Mouse (Mus musculus): ENCODE measurements around the gene Eif4enif1. TPM values are rescaled to one million over a fixed set of nuclear protein-coding genes. Genes with fewer than 3 reads are reported as not detected.

The Eif4enif1 gene
- polyA plus RNA-seq, 1 experiment from 2014 or later, result 36.7 TPM

DNA sequence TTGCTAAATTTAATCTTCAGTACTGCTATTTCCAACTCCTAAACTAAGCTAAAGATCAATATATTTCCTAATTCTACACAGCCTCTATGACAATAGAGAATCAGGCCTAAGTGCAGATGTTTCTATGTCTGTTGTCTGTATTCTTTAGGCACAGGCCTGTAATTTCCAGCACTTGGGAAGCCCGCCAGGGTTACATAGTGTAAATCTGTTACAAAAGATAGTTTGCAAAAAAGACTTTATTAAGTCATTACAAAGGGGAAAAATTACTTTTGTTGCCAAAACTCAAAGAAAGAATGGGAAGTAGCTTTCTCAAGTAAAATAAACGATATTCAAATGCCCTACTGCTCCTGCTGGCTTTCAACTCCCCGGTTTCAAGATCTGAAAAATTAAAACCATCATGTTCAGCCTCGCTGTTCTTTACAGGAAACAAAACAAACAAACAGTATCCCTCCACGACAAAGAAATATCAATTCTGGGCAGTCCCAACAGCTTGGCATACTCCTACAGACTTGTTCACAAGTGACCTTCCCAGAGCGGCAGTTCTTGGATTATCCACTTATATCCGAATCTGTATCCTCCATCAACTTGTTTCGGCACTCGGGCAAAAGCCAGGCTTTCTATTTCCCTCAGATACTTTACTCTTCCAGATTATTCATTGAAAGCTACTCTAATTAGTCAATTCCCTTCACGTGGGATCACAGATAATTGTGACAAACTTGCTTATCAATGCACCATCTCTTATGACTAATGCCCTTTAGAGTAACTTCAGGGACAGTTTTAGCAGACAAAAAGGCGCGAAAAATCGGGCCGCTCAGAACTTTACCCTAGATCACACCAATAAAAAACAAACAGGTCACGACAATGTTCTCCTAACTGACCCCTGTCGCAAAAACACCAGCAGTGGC, 614 bp upstream of the Eif4enif1 start:
- Histone ChIP-seq H3K27ac (ENCODE audit: low read depth, low read length) (no peak overlapping the region), H3K4me1 (ENCODE audit: control insufficient read depth, insufficient read depth, low read length) (no peaks in the 10 kb centered on the region), H3K9ac (ENCODE audit: low read length) (peak overlapping the region; percentile 13; the same call in 1 of the 2 replicates), H3K36me3 (ENCODE audit: control insufficient read depth, insufficient read depth, low read length) (peaks cover 13% of the 10 kb centered on the region), H3K9me3 (replicated peaks; ENCODE audit: control insufficient read depth, low read length) (no peaks in the 10 kb centered on the region), H3K27me3 (replicated peaks; ENCODE audit: control insufficient read depth, insufficient read depth, low read length) (no peaks in the 10 kb centered on the region), H3K4me3 (ENCODE audit: low read depth, low read length) (peak overlapping the region; percentile 33), H3K4me2 (ENCODE audit: low read length) (peak overlapping the region; percentile 23)
- DNase-seq (ENCODE audit: low spot score) (peak; percentile 7), ATAC-seq (no peak)
- 7% methylated on average over 16 of the region's 16 CpGs for WGBS

DNA sequence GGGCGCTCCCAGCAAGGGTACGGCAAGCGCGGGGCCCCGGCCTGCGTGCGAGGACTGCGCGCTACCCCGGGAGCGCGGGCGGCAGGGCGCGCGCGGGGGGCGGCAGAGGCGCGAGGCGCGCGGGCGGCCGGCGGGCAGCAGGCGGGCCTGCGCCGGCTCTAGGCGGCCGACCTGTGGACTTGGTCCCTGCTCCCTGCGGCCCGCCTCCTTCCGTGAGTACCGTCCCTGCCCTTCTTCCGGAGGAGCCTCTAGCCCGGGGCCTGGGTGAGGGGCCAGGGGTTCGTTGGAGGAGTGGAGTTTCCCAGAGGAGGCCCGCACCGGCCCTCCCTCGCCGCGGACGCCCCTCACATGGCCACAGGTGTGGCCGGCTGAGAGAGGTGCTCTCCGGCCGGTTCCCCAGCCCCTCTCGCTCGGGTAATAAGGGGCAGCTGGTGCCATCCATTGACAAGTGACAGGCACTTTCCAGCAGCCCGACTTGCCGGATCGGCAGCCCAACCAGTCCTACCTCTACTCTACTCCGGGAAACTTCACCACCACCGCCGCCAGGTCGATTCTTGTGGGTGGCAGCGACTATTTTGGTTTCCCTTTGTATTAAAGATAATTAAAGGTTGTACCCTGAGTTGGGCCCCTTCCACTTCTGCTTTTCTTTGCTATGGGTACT, 719 bp downstream of the Eif4enif1 start:
- Histone ChIP-seq H3K27me3 (replicated peaks; ENCODE audit: control insufficient read depth, insufficient read depth, low read length) (no peaks in the 10 kb centered on the region), H3K9ac (ENCODE audit: low read length) (peak overlapping the region; percentile 45), H3K4me1 (ENCODE audit: control insufficient read depth, insufficient read depth, low read length) (no peaks in the 10 kb centered on the region), H3K27ac (ENCODE audit: low read depth, low read length) (peak overlapping the region; percentile 15; the same call in 1 of the 2 replicates), H3K9me3 (replicated peaks; ENCODE audit: control insufficient read depth, low read length) (no peaks in the 10 kb centered on the region), H3K4me3 (ENCODE audit: low read depth, low read length) (peak overlapping the region; percentile 33), H3K36me3 (ENCODE audit: control insufficient read depth, insufficient read depth, low read length) (peaks cover 20% of the 10 kb centered on the region), H3K4me2 (ENCODE audit: low read length) (peak overlapping the region; percentile 34)
- under 1% methylated on average over 36 of the region's 57 CpGs for WGBS
- DNase-seq (ENCODE audit: low spot score) (peak; percentile 22), ATAC-seq (no peak; the same call in 1 of the 2 replicates)

DNA sequence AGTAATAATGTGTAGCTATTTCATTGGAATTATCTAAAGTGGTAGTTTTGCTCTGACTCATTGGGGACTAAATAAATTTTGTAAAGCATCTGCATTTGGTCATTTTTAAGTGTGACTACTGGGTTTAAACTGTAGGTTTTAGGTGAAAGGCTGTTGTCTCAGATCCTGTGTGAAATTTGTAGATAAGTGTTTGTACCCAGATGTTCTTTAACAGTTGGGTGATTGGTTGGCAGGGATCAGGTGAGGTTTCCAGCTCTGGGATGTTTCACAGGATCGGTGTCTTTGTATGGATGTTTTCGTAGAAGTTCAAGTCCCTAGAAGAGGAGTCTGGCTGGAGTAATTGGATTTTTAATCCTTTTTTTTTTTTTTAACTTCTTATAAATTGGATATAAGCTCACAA, 1.6 kb downstream of the Eif4enif1 start:
- H3K4me3 ChIP-seq (ENCODE audit: low read depth, low read length), result no peak overlapping the region

DNA sequence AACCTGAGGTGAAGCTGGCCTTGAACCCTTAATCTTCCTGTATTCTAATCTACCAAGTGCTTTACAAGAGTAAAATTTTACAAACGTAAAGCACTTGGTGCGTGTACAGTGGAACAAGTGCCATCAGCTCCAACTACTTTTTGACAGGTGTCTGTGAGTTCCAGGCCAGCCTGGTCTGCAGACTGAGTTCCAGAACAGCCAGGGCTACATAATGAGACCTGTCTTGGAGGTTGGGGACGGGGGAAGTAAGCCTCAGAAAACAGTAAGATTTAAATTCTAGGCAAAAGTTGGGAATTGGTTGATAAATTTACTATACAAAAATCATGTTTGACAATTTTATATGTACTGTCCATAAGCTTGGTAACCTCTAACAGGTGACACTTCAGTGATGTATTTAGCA, 3.0 kb downstream of the Eif4enif1 start:
- Histone ChIP-seq H3K9ac (ENCODE audit: low read length) (no peak overlapping the region), H3K27ac (ENCODE audit: low read depth, low read length) (no peak overlapping the region), H3K27me3 (replicated peaks; ENCODE audit: control insufficient read depth, insufficient read depth, low read length) (no peaks in the 10 kb centered on the region), H3K4me3 (ENCODE audit: low read depth, low read length) (no peak overlapping the region), H3K4me1 (ENCODE audit: control insufficient read depth, insufficient read depth, low read length) (no peaks in the 10 kb centered on the region), H3K9me3 (replicated peaks; ENCODE audit: control insufficient read depth, low read length) (no peaks in the 10 kb centered on the region), H3K4me2 (ENCODE audit: low read length) (no peak overlapping the region), H3K36me3 (ENCODE audit: control insufficient read depth, insufficient read depth, low read length) (peaks cover 34% of the 10 kb centered on the region)
- WGBS, result 90% methylated on average over 3 of the region's 3 CpGs
- ATAC-seq (no peak), DNase-seq (ENCODE audit: low spot score) (no peak)

More for the DNA sequence above, 1.6 kb downstream of the Eif4enif1 start:
- no peaks in the 10 kb centered on the region for H3K9me3 ChIP-seq (replicated peaks; ENCODE audit: control insufficient read depth, low read length)
- H3K4me2 ChIP-seq (ENCODE audit: low read length), result peak overlapping the region; percentile 34
- DNase-seq (ENCODE audit: low spot score), result no peak
- WGBS, result 79% methylated on average over 2 of the region's 2 CpGs
- no peaks in the 10 kb centered on the region for H3K4me1 ChIP-seq (ENCODE audit: control insufficient read depth, insufficient read depth, low read length)
- no peak for ATAC-seq
- no peak overlapping the region for H3K9ac ChIP-seq (ENCODE audit: low read length)
- peaks cover 27% of the 10 kb centered on the region for H3K36me3 ChIP-seq (ENCODE audit: control insufficient read depth, insufficient read depth, low read length)
- H3K27me3 ChIP-seq (replicated peaks; ENCODE audit: control insufficient read depth, insufficient read depth, low read length), result no peaks in the 10 kb centered on the region
- no peak overlapping the region for H3K27ac ChIP-seq (ENCODE audit: low read depth, low read length)

GRCm38 (mm10) chr11:3206783-3207182, 4.6 kb downstream of the Eif4enif1 start:
- H3K9me3 ChIP-seq (replicated peaks; ENCODE audit: control insufficient read depth, low read length), result no peaks in the 10 kb centered on the region
- 93% methylated on average over 3 of the region's 3 CpGs for WGBS
- DNase-seq (ENCODE audit: low spot score), result no peak
- no peak overlapping the region for H3K9ac ChIP-seq (ENCODE audit: low read length)
- H3K4me2 ChIP-seq (ENCODE audit: low read length), result no peak overlapping the region
- H3K36me3 ChIP-seq (ENCODE audit: control insufficient read depth, insufficient read depth, low read length), result peaks cover 42% of the 10 kb centered on the region
- no peak for ATAC-seq
- no peak overlapping the region for H3K27ac ChIP-seq (ENCODE audit: low read depth, low read length)
- no peaks in the 10 kb centered on the region for H3K4me1 ChIP-seq (ENCODE audit: control insufficient read depth, insufficient read depth, low read length)
- no peaks in the 10 kb centered on the region for H3K27me3 ChIP-seq (replicated peaks; ENCODE audit: control insufficient read depth, insufficient read depth, low read length)
- no peak overlapping the region for H3K4me3 ChIP-seq (ENCODE audit: low read depth, low read length)

- whole genome bisulfite sequencing, result 95% methylated on average over 1 of the region's 1 CpGs
- Histone ChIP-seq H3K9me3 (replicated peaks; ENCODE audit: control insufficient read depth, low read length) (no peaks in the 10 kb centered on the region), H3K27ac (ENCODE audit: low read depth, low read length) (no peak overlapping the region), H3K36me3 (ENCODE audit: control insufficient read depth, insufficient read depth, low read length) (peaks cover 68% of the 10 kb centered on the region), H3K27me3 (replicated peaks; ENCODE audit: control insufficient read depth, insufficient read depth, low read length) (no peaks in the 10 kb centered on the region), H3K4me2 (ENCODE audit: low read length) (no peak overlapping the region), H3K4me3 (ENCODE audit: low read depth, low read length) (no peak overlapping the region), H3K9ac (ENCODE audit: low read length) (no peak overlapping the region), H3K4me1 (ENCODE audit: control insufficient read depth, insufficient read depth, low read length) (no peaks in the 10 kb centered on the region)
- no peak for ATAC-seq
- DNase-seq (ENCODE audit: low spot score), result no peak
Observed at GRCm38 (mm10) chr11:3212526-3212925, 10.3 kb downstream of the Eif4enif1 start.

DNA sequence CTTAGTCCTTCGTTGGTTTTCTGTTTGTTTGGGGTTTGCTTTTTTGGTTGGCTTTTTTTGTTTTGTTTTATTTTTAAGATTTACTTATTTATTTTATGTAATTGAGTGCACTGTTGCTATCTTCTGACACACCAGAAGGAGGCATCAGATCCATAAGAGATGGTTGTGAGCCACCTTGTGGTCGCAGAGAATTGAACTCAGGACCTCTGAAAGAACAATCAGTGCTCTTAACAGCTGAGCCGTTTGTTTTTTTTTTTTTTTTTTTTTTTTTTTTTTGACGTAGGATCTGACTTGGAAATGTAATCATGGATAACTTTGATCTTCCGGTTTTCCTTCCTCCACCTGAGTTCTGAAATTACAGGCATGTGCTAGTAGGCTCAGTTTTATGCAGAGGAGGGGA, 20.9 kb downstream of the Eif4enif1 start:
- DNase-seq (ENCODE audit: low spot score), result no peak
- H3K4me1 ChIP-seq (ENCODE audit: control insufficient read depth, insufficient read depth, low read length), result no peaks in the 10 kb centered on the region

GRCm38 (mm10) chr11:3227113-3227512, 24.9 kb downstream of the Eif4enif1 start:
- H3K27me3 ChIP-seq (replicated peaks; ENCODE audit: control insufficient read depth, insufficient read depth, low read length), result no peaks in the 10 kb centered on the region
- H3K4me2 ChIP-seq (ENCODE audit: low read length), result no peak overlapping the region
- no peak overlapping the region for H3K4me3 ChIP-seq (ENCODE audit: low read depth, low read length)
- no peak overlapping the region for H3K9ac ChIP-seq (ENCODE audit: low read length)
- H3K4me1 ChIP-seq (ENCODE audit: control insufficient read depth, insufficient read depth, low read length), result no peaks in the 10 kb centered on the region
- H3K9me3 ChIP-seq (replicated peaks; ENCODE audit: control insufficient read depth, low read length), result no peaks in the 10 kb centered on the region
- H3K27ac ChIP-seq (ENCODE audit: low read depth, low read length), result no peak overlapping the region
- ATAC-seq, result no peak
- DNase-seq (ENCODE audit: low spot score), result no peak
- WGBS, result 99% methylated on average over 3 of the region's 3 CpGs
- H3K36me3 ChIP-seq (ENCODE audit: control insufficient read depth, insufficient read depth, low read length), result peaks cover 91% of the 10 kb centered on the region

More for the DNA sequence above, 20.9 kb downstream of the Eif4enif1 start:
- ATAC-seq, result no peak
- Histone ChIP-seq H3K4me3 (ENCODE audit: low read depth, low read length) (no peak overlapping the region), H3K36me3 (ENCODE audit: control insufficient read depth, insufficient read depth, low read length) (peaks cover 87% of the 10 kb centered on the region), H3K27ac (ENCODE audit: low read depth, low read length) (no peak overlapping the region), H3K27me3 (replicated peaks; ENCODE audit: control insufficient read depth, insufficient read depth, low read length) (no peaks in the 10 kb centered on the region), H3K9ac (ENCODE audit: low read length) (no peak overlapping the region), H3K9me3 (replicated peaks; ENCODE audit: control insufficient read depth, low read length) (no peaks in the 10 kb centered on the region), H3K4me2 (ENCODE audit: low read length) (no peak overlapping the region)
- 75% methylated on average over 5 of the region's 5 CpGs for WGBS

DNA sequence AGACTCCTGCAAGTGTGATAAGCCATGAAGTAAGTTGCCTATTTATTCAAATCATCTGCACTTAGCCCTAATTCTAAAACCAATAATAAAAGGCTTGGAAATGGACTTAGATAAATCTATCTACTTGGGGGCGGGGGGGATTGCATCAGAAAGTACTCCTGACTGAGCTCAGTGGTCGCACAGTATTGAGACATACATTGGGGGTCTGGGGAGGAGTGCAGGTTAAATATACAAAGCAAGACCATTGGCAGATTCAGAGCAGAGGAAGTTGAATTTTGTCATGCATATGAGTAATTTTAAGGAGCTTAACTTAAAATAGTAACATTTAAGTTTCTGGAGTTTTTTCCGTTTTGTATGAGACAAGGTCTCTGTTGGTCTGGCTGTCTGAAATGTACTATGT, 30.1 kb downstream of the Eif4enif1 start:
- no peaks in the 10 kb centered on the region for H3K27me3 ChIP-seq (replicated peaks; ENCODE audit: control insufficient read depth, insufficient read depth, low read length)
- H3K4me3 ChIP-seq (ENCODE audit: low read depth, low read length), result no peak overlapping the region
- H3K9me3 ChIP-seq (replicated peaks; ENCODE audit: control insufficient read depth, low read length), result no peaks in the 10 kb centered on the region
- no peak overlapping the region for H3K9ac ChIP-seq (ENCODE audit: low read length)
- no peak overlapping the region for H3K4me2 ChIP-seq (ENCODE audit: low read length)
- no peak for DNase-seq (ENCODE audit: low spot score)
- no peak for ATAC-seq
- H3K4me1 ChIP-seq (ENCODE audit: control insufficient read depth, insufficient read depth, low read length), result no peaks in the 10 kb centered on the region
- H3K27ac ChIP-seq (ENCODE audit: low read depth, low read length), result no peak overlapping the region
- H3K36me3 ChIP-seq (ENCODE audit: control insufficient read depth, insufficient read depth, low read length), result peaks cover 90% of the 10 kb centered on the region
- 95% methylated on average over 3 of the region's 3 CpGs for WGBS
